Mouse (Mus musculus) cerebellum, adult 2 months (tissue): Measurements from ENCODE around the gene Phxr2.

ENCODE experiments used
- CTCF ChIP-seq: fragments of 200-500 bp; IDR thresholded peaks from 2 replicates; pipeline ENCODE4 v1.5.1; 2011; ENCODE audit warnings: low read depth, mild to moderate bottlenecking, control low read depth, low read length, moderate library complexity, borderline replicate concordance; ENCODE audit not compliant: insufficient read depth
- POLR2A ChIP-seq: fragments of 200-500 bp; IDR thresholded peaks from 2 replicates; pipeline ENCODE4 v1.6.1; 2011; ENCODE audit warnings: low read length, control low read depth, borderline replicate concordance; ENCODE audit not compliant: insufficient read depth

DNA sequence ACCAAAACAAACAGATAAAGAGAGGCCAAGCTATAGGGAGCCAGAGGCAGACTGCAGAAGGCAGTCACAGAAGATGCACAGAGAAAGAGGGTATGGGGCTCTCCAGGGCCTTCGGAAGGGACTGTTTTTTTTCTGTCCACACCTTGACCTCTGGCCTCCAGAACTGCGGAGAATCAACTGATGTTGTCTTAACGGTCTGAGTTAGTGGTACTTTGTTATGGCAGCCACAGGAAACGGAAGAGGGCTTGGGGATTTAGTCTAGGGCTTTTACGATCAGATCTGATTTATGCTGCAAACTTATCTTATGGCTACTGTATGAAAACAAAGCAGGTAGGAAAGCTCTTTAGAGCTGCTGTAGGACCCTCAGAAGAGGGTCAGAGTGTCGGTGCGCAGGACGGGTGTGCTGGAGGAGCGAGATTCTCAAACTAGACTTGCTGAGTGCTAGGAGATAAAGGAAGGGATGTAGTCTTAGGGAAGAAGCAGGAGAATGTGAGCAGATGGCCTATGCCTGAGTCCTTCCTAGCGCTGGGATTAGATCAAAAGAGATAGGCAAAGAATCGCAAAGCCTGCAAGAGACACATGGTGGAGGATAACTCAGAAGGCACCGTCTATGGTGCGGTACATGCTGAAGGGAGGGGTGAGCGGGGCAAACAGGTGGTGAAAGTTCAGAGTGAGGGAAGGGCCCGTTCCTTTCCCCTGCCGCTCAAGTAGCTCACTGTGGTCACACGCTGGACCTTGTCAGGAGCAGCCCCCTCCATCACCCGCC lies 10.5 kb downstream of the Phxr2 start:
- TF ChIP-seq CTCF, result no peak
- TF ChIP-seq POLR2A, result no peak
